Mouse (Mus musculus) thymus, postnatal 14 days (tissue): ENCODE data around the gene Lect2.

Experiments used
- DNase-seq: peaks from one replicate; pipeline ENCODE4 v3.0.0; 2021

Lect2 gene

GRCm38 (mm10) chr13:56548401-56548800, at the start of gene Lect2:
TSS of gene Lect2 (minus strand) at chr13:56548502.
- no peak for DNase-seq

- no peak for DNase-seq
Observed at GRCm38 (mm10) chr13:56597296-56597695, 49.0 kb upstream of the Lect2 start.

- no peak for DNase-seq
Observed at GRCm38 (mm10) chr13:56595246-56595645, 46.9 kb upstream of the Lect2 start.

- no peak for DNase-seq
Observed at GRCm38 (mm10) chr13:56593961-56594391, 45.7 kb upstream of the Lect2 start.

GRCm38 (mm10) chr13:56593196-56593595, 44.9 kb upstream of the Lect2 start:
- no peak for DNase-seq

GRCm38 (mm10) chr13:56591939-56592338, 43.6 kb upstream of the Lect2 start:
- DNase-seq: no peak

GRCm38 (mm10) chr13:56591191-56591590, 42.9 kb upstream of the Lect2 start:
- DNase-seq: no peak

GRCm38 (mm10) chr13:56590202-56590601, 41.9 kb upstream of the Lect2 start:
- no peak for DNase-seq

GRCm38 (mm10) chr13:56588454-56589117, 40.3 kb upstream of the Lect2 start:
- no peak for DNase-seq

GRCm38 (mm10) chr13:56586046-56586445, 37.7 kb upstream of the Lect2 start:
- DNase-seq: no peak

- DNase-seq: no peak
Observed at GRCm38 (mm10) chr13:56582720-56583119, 34.4 kb upstream of the Lect2 start.

- DNase-seq: no peak
Observed at GRCm38 (mm10) chr13:56581961-56582434, 33.7 kb upstream of the Lect2 start.

GRCm38 (mm10) chr13:56581512-56581911, 33.2 kb upstream of the Lect2 start:
- no peak for DNase-seq

GRCm38 (mm10) chr13:56580450-56580849, 32.1 kb upstream of the Lect2 start:
- no peak for DNase-seq

GRCm38 (mm10) chr13:56578097-56578496, 29.8 kb upstream of the Lect2 start:
- no peak for DNase-seq

GRCm38 (mm10) chr13:56575701-56576321, 27.5 kb upstream of the Lect2 start:
- DNase-seq: peak; percentile 70

GRCm38 (mm10) chr13:56575074-56575473, 26.8 kb upstream of the Lect2 start:
- no peak for DNase-seq

GRCm38 (mm10) chr13:56571645-56572044, 23.3 kb upstream of the Lect2 start:
- no peak for DNase-seq

GRCm38 (mm10) chr13:56566336-56566735, 18.0 kb upstream of the Lect2 start:
- DNase-seq: no peak

- DNase-seq: peak; percentile 48
Observed at GRCm38 (mm10) chr13:56563075-56563474, 14.8 kb upstream of the Lect2 start.

- DNase-seq: no peak
Observed at GRCm38 (mm10) chr13:56561129-56561528, 12.8 kb upstream of the Lect2 start.

- no peak for DNase-seq
Observed at GRCm38 (mm10) chr13:56559841-56560370, 11.6 kb upstream of the Lect2 start.

- DNase-seq: no peak
Observed at GRCm38 (mm10) chr13:56558811-56559210, 10.5 kb upstream of the Lect2 start.

GRCm38 (mm10) chr13:56556701-56557100, 8.4 kb upstream of the Lect2 start:
- DNase-seq: no peak
